Mouse (Mus musculus): ENCODE results near the gene Arl6. TPM values are rescaled to one million over a fixed set of nuclear protein-coding genes. Genes with fewer than 3 reads are reported as not detected.

Gene Arl6
- polyA plus RNA-seq, 1 experiment: 5.8 TPM

DNA sequence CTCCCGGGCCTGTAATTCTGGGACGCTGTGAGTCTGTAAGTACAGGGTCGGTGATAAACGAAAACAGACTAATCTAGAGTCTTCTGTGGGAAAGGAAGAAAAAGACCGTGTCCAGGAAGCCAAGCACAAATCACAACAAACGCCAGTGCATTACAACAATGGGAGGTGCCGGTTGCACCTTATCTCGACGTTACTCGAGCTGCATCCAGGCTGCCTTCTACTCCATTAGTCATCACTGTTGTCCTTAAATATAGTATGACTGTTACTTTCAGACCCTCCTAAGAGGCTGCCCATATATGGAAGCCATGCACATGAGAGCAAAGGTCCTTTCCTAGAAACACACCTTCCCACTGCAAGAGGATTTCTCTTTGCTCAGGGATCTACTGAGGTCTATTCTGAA lies 51.4 kb downstream of the Arl6 start:
- DNase-seq (ENCODE audit: low read depth): no peak

- no peak for DNase-seq (ENCODE audit: low read depth)
Observed at GRCm38 (mm10) chr16:59586911-59587310, 52.3 kb downstream of the Arl6 start.

- DNase-seq (ENCODE audit: low read depth): no peak
Observed at GRCm38 (mm10) chr16:59586276-59586675, 52.9 kb downstream of the Arl6 start.

DNA sequence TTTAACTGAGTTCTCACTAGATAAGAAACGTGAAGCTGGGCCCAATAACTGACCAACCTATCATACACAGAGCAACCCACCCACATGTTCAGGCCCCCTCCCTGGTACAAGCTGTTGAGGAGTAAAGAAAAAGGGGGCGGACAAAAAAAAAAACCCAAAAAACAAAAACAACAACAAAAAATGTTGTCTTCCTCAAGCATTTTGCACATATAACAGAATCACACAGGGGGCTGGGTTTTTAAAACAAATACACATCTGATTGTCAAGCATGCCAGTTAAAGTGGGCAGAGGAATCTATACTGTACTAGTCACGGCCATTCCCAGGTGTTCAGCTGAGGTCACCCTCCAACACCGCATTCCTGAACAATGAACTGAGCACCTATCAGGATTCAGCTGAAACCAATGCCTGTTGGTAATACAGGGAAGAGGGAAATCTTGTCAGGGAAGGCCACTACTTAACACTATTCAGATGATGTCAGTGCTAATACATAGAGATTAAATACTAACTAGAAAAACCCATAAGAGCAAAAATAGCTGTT lies 53.4 kb downstream of the Arl6 start:
- DNase-seq (ENCODE audit: low read depth): no peak

DNA sequence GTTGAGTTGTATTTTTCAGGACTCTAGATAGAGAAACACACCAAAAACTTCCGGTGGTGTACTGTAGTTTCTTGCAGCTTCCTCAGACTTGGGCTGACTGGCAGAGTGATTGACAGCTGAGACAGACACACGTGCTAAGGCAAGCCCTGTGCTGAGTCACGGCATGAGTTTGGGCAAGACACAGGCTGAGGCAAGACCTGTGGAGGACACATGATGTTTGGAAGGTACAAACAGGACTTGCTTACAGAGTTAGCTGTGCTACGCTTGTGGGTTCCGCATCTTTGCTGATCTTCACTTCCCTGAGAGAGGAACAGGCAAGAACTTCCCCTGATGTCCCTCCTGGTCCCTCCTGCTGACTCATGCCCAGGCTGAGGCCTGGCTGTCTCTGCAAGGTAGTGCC lies 55.7 kb downstream of the Arl6 start:
- no peak for DNase-seq (ENCODE audit: low read depth)

- no peak for DNase-seq (ENCODE audit: low read depth)
Observed at GRCm38 (mm10) chr16:59579237-59579636, 60.0 kb downstream of the Arl6 start.

DNA sequence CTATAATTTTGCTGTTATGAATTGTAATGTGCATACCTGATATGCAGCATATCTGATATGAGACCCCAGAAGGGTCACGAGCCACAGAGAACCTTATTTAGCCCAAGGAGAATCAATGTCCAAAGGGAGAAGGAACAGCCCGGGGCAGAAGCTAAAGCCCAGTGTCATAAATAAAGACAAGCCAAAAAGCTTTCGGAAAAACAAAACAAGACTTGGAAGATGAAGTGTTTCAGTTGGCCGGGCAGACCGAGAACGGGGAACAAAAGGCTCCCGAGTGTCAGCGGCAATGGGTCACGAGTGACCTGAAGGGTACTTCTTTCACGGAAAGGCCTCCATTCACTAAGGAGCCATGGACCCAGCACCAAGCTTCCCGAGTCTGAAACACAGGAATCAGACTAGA lies 65.2 kb downstream of the Arl6 start:
- DNase-seq (ENCODE audit: low read depth): no peak

- DNase-seq (ENCODE audit: low read depth): no peak
Observed at GRCm38 (mm10) chr16:59572685-59573084, 66.5 kb downstream of the Arl6 start.

DNA sequence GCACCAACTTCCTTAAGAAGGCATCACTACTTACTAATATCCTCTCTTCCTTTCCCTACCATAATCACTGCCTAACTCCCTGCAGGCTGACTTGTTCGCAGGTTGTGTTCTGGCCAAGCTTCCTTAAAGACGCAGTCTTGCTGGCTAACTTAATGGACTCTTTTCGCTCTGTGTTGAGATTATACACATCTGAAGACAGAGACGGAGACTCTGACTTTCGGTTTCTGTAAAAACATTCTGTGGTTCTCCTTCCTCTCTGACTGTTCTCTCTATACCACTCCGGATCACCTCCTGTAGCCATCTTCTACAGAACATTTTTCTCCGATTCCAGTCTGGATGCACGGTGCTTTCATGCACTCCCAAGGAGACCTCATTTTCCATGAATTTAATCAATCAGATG lies 68.4 kb downstream of the Arl6 start:
- DNase-seq (ENCODE audit: low read depth): no peak

DNA sequence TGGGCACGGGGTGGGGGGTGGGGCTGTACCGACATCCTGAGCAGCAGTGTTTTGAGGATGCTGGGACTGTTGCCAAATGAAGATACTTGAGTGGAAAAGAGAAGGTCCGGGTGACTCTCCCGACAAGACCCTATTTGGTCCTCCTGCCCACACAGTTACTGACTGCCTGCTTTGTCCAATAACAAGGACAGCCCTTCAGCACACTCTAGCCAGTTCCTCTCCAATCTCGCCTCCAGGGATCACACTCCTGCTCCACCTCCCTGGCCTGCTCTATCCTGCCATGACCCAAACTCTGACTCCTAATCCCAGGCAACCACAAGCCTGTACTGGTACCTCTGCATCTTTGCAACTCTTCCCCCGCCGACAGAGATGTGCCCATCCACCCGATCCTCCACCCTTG lies 69.4 kb downstream of the Arl6 start:
- no peak for DNase-seq (ENCODE audit: low read depth)

DNA sequence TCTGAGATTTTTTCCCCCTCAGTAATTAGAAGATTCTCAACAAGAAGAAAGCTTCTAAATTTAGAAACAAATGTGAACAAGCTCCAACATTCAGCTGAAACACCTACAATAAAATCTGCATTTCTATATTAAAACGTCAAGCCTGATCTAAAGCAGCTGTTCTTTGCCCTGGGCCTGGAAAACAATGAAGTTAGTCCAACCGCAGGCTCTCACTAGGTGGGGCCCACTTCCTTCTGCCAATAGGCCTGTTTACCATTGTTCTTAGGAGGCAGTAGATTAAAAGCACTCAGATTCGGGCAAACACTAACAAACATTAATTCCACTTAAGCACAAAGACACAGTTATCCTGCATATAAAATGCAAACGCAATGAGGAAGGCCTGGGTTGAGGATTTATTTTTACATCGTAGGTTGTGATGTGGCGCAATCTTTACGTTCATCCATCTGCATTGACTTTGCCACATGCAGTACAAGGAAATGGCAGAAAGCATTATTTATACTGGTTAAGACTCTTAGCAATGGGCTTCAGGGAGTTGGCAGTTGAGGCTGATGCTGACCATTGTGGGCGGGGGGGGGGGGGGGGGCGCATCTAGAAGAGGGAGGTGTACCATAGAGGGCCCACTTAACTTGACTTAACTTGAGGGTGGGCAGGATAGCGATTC lies 71.3 kb downstream of the Arl6 start:
- no peak for DNase-seq (ENCODE audit: low read depth)

DNA sequence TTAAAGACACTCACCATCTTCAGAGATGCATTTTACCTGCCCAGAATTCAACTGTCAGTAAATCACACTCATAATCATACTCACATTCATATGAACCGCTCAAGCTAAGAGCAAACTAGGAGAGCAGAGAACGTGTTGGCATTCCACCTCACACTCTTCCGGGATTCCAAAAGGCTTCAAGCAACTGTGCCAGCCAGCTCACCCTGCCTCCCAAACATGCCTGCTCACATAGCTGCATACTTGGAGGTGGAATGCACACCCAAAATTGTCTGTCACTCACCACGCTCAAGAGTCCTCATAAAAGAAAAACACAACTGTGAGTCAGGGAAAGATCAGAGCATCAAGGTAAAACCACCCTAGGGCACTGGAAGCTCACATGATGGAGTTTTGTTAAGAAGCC lies 72.8 kb downstream of the Arl6 start:
- DNase-seq (ENCODE audit: low read depth): no peak

GRCm38 (mm10) chr16:59565631-59566030 lies 73.6 kb downstream of the Arl6 start:
- DNase-seq (ENCODE audit: low read depth): no peak

GRCm38 (mm10) chr16:59564025-59564424 lies 75.2 kb downstream of the Arl6 start:
- no peak for DNase-seq (ENCODE audit: low read depth)

Other genes with a start within 250 kb of the Arl6 start
- not detected in 2 replicates for gene Gabrr3, start 232.1 kb downstream of the Arl6 start, polyA plus RNA-seq (2012; rRNA removed)
- 6.1 and 7.7 TPM in 2 replicates for gene Riox2, start 167.6 kb downstream of the Arl6 start, polyA plus RNA-seq (2012; rRNA removed)
- gene Crybg3, start 38.4 kb downstream of the Arl6 start, polyA plus RNA-seq (2012; rRNA removed): 6.9 and 7.2 TPM in 2 replicates